Mouse (Mus musculus): ENCODE data around the gene Gm4133.
"Not testable (repeated sequence)": the region's sequence is repeated elsewhere in the genome, so short reads cannot be mapped to it uniquely, and the experiment has no call there.

The Gm4133 gene

GRCm38 (mm10) chr7:20333965-20334364, at the start of gene Gm4133:
Gene Gm4133, minus strand, starts transcription at chr7:20334065.
- DNase-seq (ENCODE audit: inconsistent ontology term) = not testable (repeated sequence)

DNA sequence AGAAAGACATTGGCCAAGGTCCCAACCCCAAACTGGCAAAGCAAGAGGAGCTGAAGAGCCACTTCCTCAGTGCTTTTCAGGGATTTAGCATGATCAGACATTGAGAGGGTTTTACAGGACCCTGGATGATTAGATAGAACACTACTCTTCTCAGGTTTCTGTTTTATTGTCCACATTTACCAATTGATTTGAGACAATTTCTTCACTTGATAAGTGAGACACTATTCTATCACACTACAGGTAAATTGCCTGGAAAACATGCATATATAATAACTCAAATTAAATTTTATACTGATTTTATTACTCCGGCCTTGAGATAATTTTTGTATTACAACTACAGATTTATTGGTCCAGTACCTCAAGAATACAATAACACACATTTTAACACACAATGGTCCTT, 41.4 kb upstream of the Gm4133 start, which contains the start of gene Gm5728:
TSS of gene Gm5728 (minus strand) at position 101 of the 400 bp plus-strand sequence.
- not testable (repeated sequence) for DNase-seq (ENCODE audit: inconsistent ontology term)

All from Muller cell, postnatal 12 days (primary cell).